Mouse (Mus musculus): ENCODE measurements around the gene Tepp. TPM values are rescaled to one million over a fixed set of nuclear protein-coding genes. Genes with fewer than 3 reads are reported as not detected.
A peak's percentile ranks its signal among the peaks of the same experiment; 100 is the strongest.

Tepp gene
- total RNA-seq (2021) = not detected

- DNase-seq (ENCODE audit: low spot score) = no peak
- intact Hi-C loops (cut with DNase I) = loop anchor here (10.0 kb wide), 1 partner anchor 366 kb away; no protein-coding TSS in a partner anchor
These were observed at the start of gene Tepp for GRCm38 (mm10) chr8:95310342-95310970. Gene Tepp, plus strand, starts transcription at chr8:95310566.

- DNase-seq (ENCODE audit: low spot score) = no peak
- intact Hi-C loops (cut with DNase I) = no loop called here
These were observed 48.2 kb upstream of the Tepp start for GRCm38 (mm10) chr8:95262181-95262580.

GRCm38 (mm10) chr8:95270501-95270900, 39.9 kb upstream of the Tepp start:
- intact Hi-C loops (cut with DNase I) = no loop called here
- DNase-seq (ENCODE audit: low spot score) = no peak

- intact Hi-C loops (cut with DNase I) = no loop called here
- DNase-seq (ENCODE audit: low spot score) = no peak
These were observed 38.5 kb upstream of the Tepp start for GRCm38 (mm10) chr8:95271841-95272240.

- intact Hi-C loops (cut with DNase I) = no loop called here
- no peak for DNase-seq (ENCODE audit: low spot score)
These were observed 37.5 kb upstream of the Tepp start for GRCm38 (mm10) chr8:95272871-95273270.

- intact Hi-C loops (cut with DNase I) = no loop called here
- DNase-seq (ENCODE audit: low spot score) = no peak
These were observed 28.9 kb upstream of the Tepp start for GRCm38 (mm10) chr8:95281493-95281892.

- intact Hi-C loops (cut with DNase I) = no loop called here
- DNase-seq (ENCODE audit: low spot score) = no peak
These were observed 21.2 kb upstream of the Tepp start for GRCm38 (mm10) chr8:95289066-95289650.

- peak; percentile 80 for DNase-seq (ENCODE audit: low spot score)
These were observed 17.2 kb upstream of the Tepp start for GRCm38 (mm10) chr8:95293172-95293571.

GRCm38 (mm10) chr8:95293891-95294290, 16.5 kb upstream of the Tepp start:
- intact Hi-C loops (cut with DNase I) = loop anchor here (2.0 kb wide), 1 partner anchor 37 kb away; the partner anchor contains the start of gene Zfp319
- peak; percentile 48 for DNase-seq (ENCODE audit: low spot score)

More at GRCm38 (mm10) chr8:95293172-95293571, 17.2 kb upstream of the Tepp start:
- intact Hi-C loops (cut with DNase I) = no loop called here

GRCm38 (mm10) chr8:95302410-95302809, 8.0 kb upstream of the Tepp start:
- DNase-seq (ENCODE audit: low spot score) = no peak
- intact Hi-C loops (cut with DNase I) = loop anchor here (1.0 kb wide), 1 partner anchor 47 kb away; no protein-coding TSS in a partner anchor

- intact Hi-C loops (cut with DNase I) = no loop called here
- DNase-seq (ENCODE audit: low spot score) = no peak
These were observed 4.8 kb upstream of the Tepp start for GRCm38 (mm10) chr8:95305526-95305925.

- DNase-seq (ENCODE audit: low spot score) = no peak
- intact Hi-C loops (cut with DNase I) = no loop called here
These were observed 3.9 kb upstream of the Tepp start, which contains the start of gene Cngb1 for GRCm38 (mm10) chr8:95306431-95306830. Gene Cngb1, minus strand, starts transcription at chr8:95306585.

- intact Hi-C loops (cut with DNase I) = loop anchor here (10.0 kb wide), 1 partner anchor 368 kb away; no protein-coding TSS in a partner anchor
- DNase-seq (ENCODE audit: low spot score) = no peak
These were observed 2.5 kb downstream of the Tepp start for GRCm38 (mm10) chr8:95312836-95313235.

- intact Hi-C loops (cut with DNase I) = loop anchor here (10.0 kb wide), 1 partner anchor 369 kb away; no protein-coding TSS in a partner anchor
- no peak for DNase-seq (ENCODE audit: low spot score)
These were observed 3.5 kb downstream of the Tepp start for GRCm38 (mm10) chr8:95313857-95314256.

- intact Hi-C loops (cut with DNase I) = loop anchor here (10.0 kb wide), 1 partner anchor 370 kb away; no protein-coding TSS in a partner anchor
- no peak for DNase-seq (ENCODE audit: low spot score)
These were observed 4.3 kb downstream of the Tepp start for GRCm38 (mm10) chr8:95314707-95315106.

GRCm38 (mm10) chr8:95315350-95315749, 5.0 kb downstream of the Tepp start:
- intact Hi-C loops (cut with DNase I) = loop anchor here (10.0 kb wide), 1 partner anchor 371 kb away; no protein-coding TSS in a partner anchor
- DNase-seq (ENCODE audit: low spot score) = no peak

GRCm38 (mm10) chr8:95320224-95321139, 10.1 kb downstream of the Tepp start:
- intact Hi-C loops (cut with DNase I) = no loop called here
- no peak for DNase-seq (ENCODE audit: low spot score)

- DNase-seq (ENCODE audit: low spot score) = no peak
- intact Hi-C loops (cut with DNase I) = no loop called here
These were observed 12.8 kb downstream of the Tepp start for GRCm38 (mm10) chr8:95323201-95323600.

GRCm38 (mm10) chr8:95324646-95325045, 14.3 kb downstream of the Tepp start:
- intact Hi-C loops (cut with DNase I) = no loop called here
- no peak for DNase-seq (ENCODE audit: low spot score)

GRCm38 (mm10) chr8:95326822-95327221, 16.5 kb downstream of the Tepp start:
- intact Hi-C loops (cut with DNase I) = no loop called here
- DNase-seq (ENCODE audit: low spot score) = no peak

Data from heart, postnatal 25 days (tissue).